Mouse (Mus musculus): ENCODE data around the gene Lpp. TPM values are rescaled to one million over a fixed set of nuclear protein-coding genes. Genes with fewer than 3 reads are reported as not detected.

Gene Lpp
- total and polyA plus RNA-seq, 3 experiments, result not detected

- TF ChIP-seq SMC3 (IDR thresholded peaks at IDR 0.05; ENCODE audit: low read depth, low read length) (no peak), MXI1 (IDR thresholded peaks at IDR 0.05; ENCODE audit: low read depth, low read length) (no peak), TAL1 (IDR thresholded peaks at IDR 0.05; ENCODE audit: low read length) (no peak), RCOR1 (IDR thresholded peaks at IDR 0.05; ENCODE audit: low read depth, low read length) (no peak), ELF1 (IDR thresholded peaks at IDR 0.05; ENCODE audit: low read depth, low read length) (no peak), ZNF384 (IDR thresholded peaks at IDR 0.05; ENCODE audit: low read depth, low read length) (no peak), NRF1 (IDR thresholded peaks at IDR 0.05; ENCODE audit: insufficient read depth, low read depth, low read length, poor library complexity, severe bottlenecking) (no peak), MYC (IDR thresholded peaks at IDR 0.05; ENCODE audit: low read depth, low read length) (no peak), ZKSCAN1 (IDR thresholded peaks at IDR 0.05; ENCODE audit: low read depth, low read length) (no peak), HCFC1 (IDR thresholded peaks at IDR 0.05; ENCODE audit: low read depth, low read length) (no peak), USF2 (IDR thresholded peaks at IDR 0.05; ENCODE audit: borderline replicate concordance in 1 of 2, insufficient read depth in 1 of 2, low read depth in 1 of 2, low read length in 2 of 2) (no peak), JUND (IDR thresholded peaks at IDR 0.05; ENCODE audit: low read depth, low read length) (no peak), CHD1 (IDR thresholded peaks at IDR 0.05; ENCODE audit: low read depth, low read length) (no peak), GABPA (IDR thresholded peaks at IDR 0.05; ENCODE audit: low read depth, low read length) (no peak), POLR2AphosphoS2 (IDR thresholded peaks at IDR 0.05; ENCODE audit: low read length) (no peak), USF1 (IDR thresholded peaks at IDR 0.05; ENCODE audit: low read depth, low read length) (no peak), MAZ (IDR thresholded peaks at IDR 0.05; ENCODE audit: low read depth, low read length) (no peak)
- H3K36me3 ChIP-seq (ENCODE audit: control insufficient read depth in 1 of 2, insufficient read depth in 2 of 2, low read length in 2 of 2), result no peaks in the 10 kb centered on the region
- no peak overlapping the region for H3K4me3 ChIP-seq (ENCODE audit: control insufficient read depth in 1 of 2, insufficient read depth in 1 of 2, low read depth in 2 of 2, low read length in 2 of 2)
- H3K9me3 ChIP-seq (replicated peaks; ENCODE audit: insufficient read depth, low read length), result no peaks in the 10 kb centered on the region
- no peak overlapping the region for H3K9ac ChIP-seq (ENCODE audit: control insufficient read depth, low read depth, low read length, poor library complexity, severe bottlenecking)
- no peak for DNase-seq (ENCODE audit: low read depth, low spot score)
- H3K27me3 ChIP-seq (ENCODE audit: control insufficient read depth in 1 of 2, insufficient read depth in 2 of 2, low read length in 2 of 2), result no peaks in the 10 kb centered on the region
- no peak overlapping the region for H3K27ac ChIP-seq (ENCODE audit: control insufficient read depth, low read depth, low read length)
- H3K4me1 ChIP-seq (ENCODE audit: control insufficient read depth in 1 of 2, insufficient read depth in 2 of 2, low read length in 2 of 2), result no peaks in the 10 kb centered on the region
- no peaks in the 10 kb centered on the region for H3K79me2 ChIP-seq (ENCODE audit: control insufficient read depth, insufficient read depth, low read length, poor library complexity)
Measured at GRCm38 (mm10) chr16:24636894-24637293, 243.6 kb downstream of the Lpp start.

GRCm38 (mm10) chr16:24641003-24641797 lies 247.9 kb downstream of the Lpp start:
- no peaks in the 10 kb centered on the region for H3K79me2 ChIP-seq (ENCODE audit: control insufficient read depth, insufficient read depth, low read length, poor library complexity)
- H3K36me3 ChIP-seq (ENCODE audit: control insufficient read depth in 1 of 2, insufficient read depth in 2 of 2, low read length in 2 of 2), result no peaks in the 10 kb centered on the region
- H3K9ac ChIP-seq (ENCODE audit: control insufficient read depth, low read depth, low read length, poor library complexity, severe bottlenecking), result no peak overlapping the region
- H3K4me1 ChIP-seq (ENCODE audit: control insufficient read depth in 1 of 2, insufficient read depth in 2 of 2, low read length in 2 of 2), result no peaks in the 10 kb centered on the region
- no peak for DNase-seq (ENCODE audit: low read depth, low spot score)
- no peak for TF ChIP-seq ELF1 (IDR thresholded peaks at IDR 0.05; ENCODE audit: low read depth, low read length)
- no peak for TF ChIP-seq UBTF (IDR thresholded peaks at IDR 0.05; ENCODE audit: borderline replicate concordance, insufficient read depth, low read depth, low read length)
- no peak for TF ChIP-seq TCF12 (IDR thresholded peaks at IDR 0.05; ENCODE audit: low read depth, low read length)
- no peak for TF ChIP-seq BHLHE40 (IDR thresholded peaks at IDR 0.05; ENCODE audit: borderline replicate concordance, low read depth, low read length)
- TF ChIP-seq RCOR1 (IDR thresholded peaks at IDR 0.05; ENCODE audit: low read depth, low read length), result no peak
- TF ChIP-seq USF1 (IDR thresholded peaks at IDR 0.05; ENCODE audit: low read depth, low read length), result no peak
- no peak for TF ChIP-seq TBP (IDR thresholded peaks at IDR 0.05; ENCODE audit: low read depth, low read length)
- no peak for TF ChIP-seq HCFC1 (IDR thresholded peaks at IDR 0.05; ENCODE audit: low read depth, low read length)
- no peak for TF ChIP-seq ETS1 (IDR thresholded peaks at IDR 0.05; ENCODE audit: low read depth, low read length)
- TF ChIP-seq POLR2AphosphoS2 (IDR thresholded peaks at IDR 0.05; ENCODE audit: low read length), result no peak
- H3K9me3 ChIP-seq (replicated peaks; ENCODE audit: insufficient read depth, low read length), result no peaks in the 10 kb centered on the region
- H3K4me3 ChIP-seq (ENCODE audit: control insufficient read depth in 1 of 2, insufficient read depth in 1 of 2, low read depth in 2 of 2, low read length in 2 of 2), result no peak overlapping the region
- no peaks in the 10 kb centered on the region for H3K27me3 ChIP-seq (ENCODE audit: control insufficient read depth in 1 of 2, insufficient read depth in 2 of 2, low read length in 2 of 2)
- H3K27ac ChIP-seq (ENCODE audit: control insufficient read depth, low read depth, low read length), result no peak overlapping the region
